Mouse (Mus musculus): ENCODE measurements around the gene Gm8159. TPM values are rescaled to one million over a fixed set of nuclear protein-coding genes. Genes with fewer than 3 reads are reported as not detected.
"Not testable (repeated sequence)": the region's sequence is repeated elsewhere in the genome, so short reads cannot be mapped to it uniquely, and the experiment has no call there.

Gm8159 gene
- total RNA-seq (2014; rRNA removed) (0.31 TPM in 1 of 2 replicates, not detected in the other), polyA plus RNA-seq (2015; fragmentation: Nextera tagmentation; extraction: Ambion mirVana) (0.23 TPM in 1 of 2 replicates, not detected in the other)

DNA sequence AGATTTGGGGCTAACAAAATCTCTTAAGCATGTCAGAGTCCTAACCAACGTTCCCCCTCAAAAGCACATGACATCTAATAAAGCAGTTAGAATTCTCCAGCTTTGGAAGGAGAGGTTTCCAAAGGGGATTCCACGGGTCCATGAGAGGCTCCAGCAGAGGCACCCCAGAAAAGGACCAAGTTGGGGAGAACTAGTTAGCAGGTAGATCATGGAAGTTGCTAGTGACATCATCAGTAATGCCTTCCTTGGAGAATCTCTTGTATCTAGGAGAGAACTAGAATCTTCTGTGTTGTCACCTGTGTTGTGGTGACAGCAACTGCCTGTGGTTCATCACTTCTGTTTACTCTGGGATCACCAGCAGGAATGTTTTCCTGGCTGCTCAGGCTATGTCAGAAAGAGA is at the start of gene Gm8159:
Gene Gm8159 (plus strand): TSS at position 301 of the 400 bp plus-strand sequence.
- ATAC-seq; H3K27me3 ChIP-seq (ENCODE audit: insufficient read depth, low read length); H3K9ac ChIP-seq (replicated peaks; ENCODE audit: low read length); H3K36me3 ChIP-seq (ENCODE audit: insufficient read depth, low read length); H3K27ac ChIP-seq; H3K4me2 ChIP-seq (ENCODE audit: low read depth, low read length); H3K9me3 ChIP-seq (ENCODE audit: low read length); H3K4me1 ChIP-seq (ENCODE audit: insufficient read depth, low read length); H3K4me3 ChIP-seq (ENCODE audit: low read length); DNase-seq (ENCODE audit: low spot score): not testable (repeated sequence)
- no CpG with 5 or more reads among the region's 2 CpGs for WGBS

GRCm38 (mm10) chr14:4649309-4649708 is 17.2 kb downstream of the Gm8159 start:
- not testable (repeated sequence) for H3K9me3 ChIP-seq (ENCODE audit: low read length); H3K36me3 ChIP-seq (ENCODE audit: insufficient read depth, low read length); ATAC-seq; H3K27me3 ChIP-seq (ENCODE audit: insufficient read depth, low read length); H3K4me1 ChIP-seq (ENCODE audit: insufficient read depth, low read length); H3K27ac ChIP-seq; H3K9ac ChIP-seq (replicated peaks; ENCODE audit: low read length)
- peak; percentile 35 for TF ChIP-seq CTCF (IDR thresholded peaks at IDR 0.05; ENCODE audit: low read depth)
- DNase-seq (ENCODE audit: low spot score), result peak; percentile 1
- H3K4me2 ChIP-seq (ENCODE audit: low read depth, low read length), result peak overlapping the region; percentile 46; the same call in 1 of the 2 replicates
- peak overlapping the region; percentile 27 for H3K4me3 ChIP-seq (ENCODE audit: low read length)
- WGBS, result 3% methylated on average over 16 of the region's 18 CpGs

DNA sequence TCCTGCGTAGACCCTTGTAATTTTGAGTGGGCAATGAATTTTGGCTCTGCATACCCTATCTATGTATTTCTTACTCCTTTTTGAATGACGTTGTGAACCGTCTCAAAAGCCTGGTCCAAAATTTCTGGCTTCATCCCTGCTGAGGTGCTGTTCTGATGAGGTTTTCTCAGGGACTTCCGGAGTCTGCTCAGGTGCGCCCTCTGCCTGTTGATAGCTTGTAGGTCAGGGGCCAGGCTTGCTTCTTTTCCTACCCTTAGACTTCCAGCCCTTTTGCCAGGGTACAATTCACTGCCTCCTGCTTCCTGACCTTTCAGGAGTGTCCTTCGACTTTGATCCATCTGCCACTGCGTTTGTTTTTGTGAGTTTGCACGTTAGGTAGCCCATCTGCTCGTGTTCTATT is 18.2 kb downstream of the Gm8159 start:
- under 1% methylated on average over 3 of the region's 9 CpGs for WGBS
- DNase-seq (ENCODE audit: low spot score); H3K36me3 ChIP-seq (ENCODE audit: insufficient read depth, low read length); H3K27me3 ChIP-seq (ENCODE audit: insufficient read depth, low read length); H3K4me2 ChIP-seq (ENCODE audit: low read depth, low read length); H3K27ac ChIP-seq; H3K9ac ChIP-seq (replicated peaks; ENCODE audit: low read length); H3K4me3 ChIP-seq (ENCODE audit: low read length); H3K9me3 ChIP-seq (ENCODE audit: low read length); ATAC-seq; H3K4me1 ChIP-seq (ENCODE audit: insufficient read depth, low read length): not testable (repeated sequence)
- peak; percentile 58 for TF ChIP-seq CTCF (IDR thresholded peaks at IDR 0.05; ENCODE audit: low read depth)

GRCm38 (mm10) chr14:4663892-4664291 is 31.7 kb downstream of the Gm8159 start, which contains the start of gene Gm3239:
Gene Gm3239 (plus strand): TSS chr14:4664192.
- H3K27ac ChIP-seq; H3K4me2 ChIP-seq (ENCODE audit: low read depth, low read length); H3K4me3 ChIP-seq (ENCODE audit: low read length); H3K36me3 ChIP-seq (ENCODE audit: insufficient read depth, low read length); H3K27me3 ChIP-seq (ENCODE audit: insufficient read depth, low read length); ATAC-seq; H3K4me1 ChIP-seq (ENCODE audit: insufficient read depth, low read length); DNase-seq (ENCODE audit: low spot score); H3K9ac ChIP-seq (replicated peaks; ENCODE audit: low read length); H3K9me3 ChIP-seq (ENCODE audit: low read length): not testable (repeated sequence)
- no CpG with 5 or more reads among the region's 2 CpGs for WGBS

Other genes starting within 250 kb of the Gm8159 start
- not detected in 2 replicates for gene Gm3159, start 234.8 kb upstream of the Gm8159 start, total RNA-seq (2014; rRNA removed)
- gene Gm3159, start 234.8 kb upstream of the Gm8159 start, polyA plus RNA-seq (2015; fragmentation: Nextera tagmentation; extraction: Ambion mirVana), result not detected in 2 replicates
- gene Gm3164, start 216.9 kb upstream of the Gm8159 start, total RNA-seq (2014; rRNA removed), result 1.1 and 1.5 TPM in 2 replicates
- 4.1 and 6.4 TPM in 2 replicates for gene Gm3164, start 216.9 kb upstream of the Gm8159 start, polyA plus RNA-seq (2015; fragmentation: Nextera tagmentation; extraction: Ambion mirVana)
- 13.8 TPM in 1 of 2 replicates, not detected in the other for gene Gm3173, start 201.4 kb upstream of the Gm8159 start, total RNA-seq (2014; rRNA removed)
- gene Gm3173, start 201.4 kb upstream of the Gm8159 start, polyA plus RNA-seq (2015; fragmentation: Nextera tagmentation; extraction: Ambion mirVana), result 2.0 TPM in 2 replicates
- not detected in 2 replicates for gene Gm3182, start 150.6 kb upstream of the Gm8159 start, total RNA-seq (2014; rRNA removed)
- not detected in 2 replicates for gene Gm3182, start 150.6 kb upstream of the Gm8159 start, polyA plus RNA-seq (2015; fragmentation: Nextera tagmentation; extraction: Ambion mirVana)
- gene Gm3047, start 76.9 kb upstream of the Gm8159 start, total RNA-seq (2014; rRNA removed), result not detected in 2 replicates
- gene Gm3047, start 76.9 kb upstream of the Gm8159 start, polyA plus RNA-seq (2015; fragmentation: Nextera tagmentation; extraction: Ambion mirVana), result not detected in 2 replicates
- gene Gm3239, start 31.8 kb downstream of the Gm8159 start, total RNA-seq (2014; rRNA removed), result 0.63 and 4.5 TPM in 2 replicates
- 0.79 and 1.3 TPM in 2 replicates for gene Gm3239, start 31.8 kb downstream of the Gm8159 start, polyA plus RNA-seq (2015; fragmentation: Nextera tagmentation; extraction: Ambion mirVana)
- not detected in 2 replicates for gene Gm7876, start 76.9 kb downstream of the Gm8159 start, total RNA-seq (2014; rRNA removed)
- not detected in 2 replicates for gene Gm7876, start 76.9 kb downstream of the Gm8159 start, polyA plus RNA-seq (2015; fragmentation: Nextera tagmentation; extraction: Ambion mirVana)
- gene Gm3252, start 94.4 kb downstream of the Gm8159 start, total RNA-seq (2014; rRNA removed), result 0.84 and 2.4 TPM in 2 replicates
- 2.6 and 3.2 TPM in 2 replicates for gene Gm3252, start 94.4 kb downstream of the Gm8159 start, polyA plus RNA-seq (2015; fragmentation: Nextera tagmentation; extraction: Ambion mirVana)
- gene Gm9602, start 144.0 kb downstream of the Gm8159 start, total RNA-seq (2014; rRNA removed), result not detected in 2 replicates
- not detected in 2 replicates for gene Gm9602, start 144.0 kb downstream of the Gm8159 start, polyA plus RNA-seq (2015; fragmentation: Nextera tagmentation; extraction: Ambion mirVana)
- not detected in 2 replicates for gene Gm3269, start 205.8 kb downstream of the Gm8159 start, total RNA-seq (2014; rRNA removed)
- not detected in 2 replicates for gene Gm3269, start 205.8 kb downstream of the Gm8159 start, polyA plus RNA-seq (2015; fragmentation: Nextera tagmentation; extraction: Ambion mirVana)
- not detected in 2 replicates for gene Gm3264, start 223.2 kb downstream of the Gm8159 start, total RNA-seq (2014; rRNA removed)
- gene Gm3264, start 223.2 kb downstream of the Gm8159 start, polyA plus RNA-seq (2015; fragmentation: Nextera tagmentation; extraction: Ambion mirVana), result 3.8 and 5.3 TPM in 2 replicates

Data from hindbrain, postnatal 0 days (tissue).